Mouse (Mus musculus) embryo, embryonic 11.5 days (tissue): ENCODE measurements around the gene Zbtb20.
A peak's percentile ranks its signal among the peaks of the same experiment; 100 is the strongest.

Source experiments
- DNase-seq: peaks from one replicate; pipeline ENCODE4 v3.0.0-alpha.2; 2012; ENCODE audit warnings: low read depth, low spot score

Gene Zbtb20

DNA sequence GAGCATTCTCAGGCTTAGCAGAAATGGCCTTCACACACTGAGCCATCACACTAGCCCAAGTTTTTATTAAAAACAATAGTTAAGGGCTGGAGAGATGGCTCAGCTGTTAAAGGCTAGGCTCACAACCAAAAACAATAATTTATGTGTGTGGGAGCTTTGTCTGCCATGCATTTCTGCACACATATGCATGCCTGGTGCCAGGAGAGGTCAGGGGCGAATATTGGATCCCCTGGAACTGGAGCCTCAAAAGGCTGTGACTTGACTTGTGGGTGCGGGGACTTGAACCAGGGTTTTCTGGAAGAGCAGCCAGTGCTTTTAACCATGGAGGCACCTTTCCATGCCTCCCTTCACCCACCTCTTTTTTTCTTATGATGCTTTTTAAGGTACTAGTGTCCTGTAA lies 685.6 kb downstream of the Zbtb20 start:
- no peak for DNase-seq

GRCm38 (mm10) chr16:43561956-43562355 lies 686.3 kb downstream of the Zbtb20 start:
- DNase-seq: no peak

- DNase-seq: no peak
Observed at GRCm38 (mm10) chr16:43565872-43566271, 690.2 kb downstream of the Zbtb20 start.

GRCm38 (mm10) chr16:43566511-43566910 lies 690.8 kb downstream of the Zbtb20 start:
- DNase-seq: no peak

GRCm38 (mm10) chr16:43571376-43572081 lies 695.8 kb downstream of the Zbtb20 start:
- DNase-seq: no peak

DNA sequence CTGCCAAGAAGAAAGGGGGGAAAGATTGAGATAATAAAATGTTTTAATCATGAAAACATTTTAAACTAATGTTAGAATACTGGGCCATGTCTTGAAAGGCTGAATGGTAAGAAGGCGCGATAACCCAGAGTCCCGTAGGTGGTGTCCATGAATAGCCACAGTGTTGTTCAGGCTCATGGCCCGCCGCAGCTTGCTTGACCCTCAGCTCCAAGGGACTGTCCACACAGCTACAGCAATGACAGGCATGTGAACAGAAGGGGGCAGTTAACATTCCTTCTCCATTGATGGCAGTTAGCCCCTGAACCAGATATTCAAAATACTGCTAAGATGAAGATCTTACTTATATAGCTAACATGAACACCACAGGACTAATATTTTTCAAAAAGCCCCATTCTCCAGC lies 696.5 kb downstream of the Zbtb20 start:
- DNase-seq: no peak

DNA sequence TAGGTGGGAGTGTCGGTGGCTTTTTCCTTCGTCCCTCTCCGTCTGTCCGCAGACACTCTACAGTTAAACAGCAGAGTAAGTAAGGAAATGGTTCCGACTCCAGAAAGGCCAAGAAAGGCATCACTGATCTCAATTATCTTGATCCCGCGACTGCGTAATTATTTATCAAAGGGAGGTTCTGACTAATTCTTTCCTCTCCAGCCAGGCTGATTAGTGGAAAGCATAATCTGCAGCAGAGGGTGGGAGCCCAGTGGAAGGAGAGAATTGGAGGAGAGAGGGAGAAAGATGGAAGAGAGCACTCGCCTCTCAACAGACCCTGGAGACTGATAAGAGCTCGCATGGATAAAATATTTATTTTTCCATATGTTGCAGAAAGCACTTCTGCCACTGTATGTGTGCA lies 697.1 kb downstream of the Zbtb20 start:
- no peak for DNase-seq

DNA sequence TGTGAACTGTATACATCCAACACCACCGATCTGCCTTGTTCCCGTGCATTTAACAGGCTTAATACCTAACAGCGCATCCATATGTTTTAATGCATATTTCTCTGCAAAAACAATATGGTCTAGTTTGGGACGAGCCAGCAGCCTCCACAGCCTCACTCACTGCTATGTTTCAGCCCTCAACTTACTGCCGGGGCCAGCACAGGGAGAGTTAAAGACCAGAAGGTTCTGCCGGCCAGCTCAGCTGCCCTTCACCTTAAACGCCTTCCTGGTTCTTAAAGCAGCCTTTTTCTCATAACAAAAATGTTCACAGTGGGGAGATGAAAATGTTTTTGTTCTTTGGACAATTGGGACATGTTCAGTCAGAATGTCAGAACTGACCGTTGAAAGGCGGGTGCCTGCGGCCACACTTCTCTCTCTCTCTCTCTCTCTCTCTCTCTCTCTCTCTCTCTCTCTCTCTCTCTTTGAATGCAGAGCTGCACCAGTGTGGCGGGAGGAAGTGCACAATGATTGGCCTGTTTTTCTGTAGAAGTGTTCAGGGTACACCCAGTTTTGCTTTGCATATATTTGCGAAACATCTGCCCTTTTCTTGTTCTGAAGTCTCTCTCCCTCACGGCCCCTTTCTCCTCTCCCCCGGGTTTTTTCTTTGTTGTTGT lies 697.6 kb downstream of the Zbtb20 start:
- DNase-seq: no peak

- DNase-seq: peak; percentile 59
Observed at GRCm38 (mm10) chr16:43574006-43574764, 698.5 kb downstream of the Zbtb20 start.

- DNase-seq: no peak
Observed at GRCm38 (mm10) chr16:43575066-43575465, 699.4 kb downstream of the Zbtb20 start.

- no peak for DNase-seq
Observed at GRCm38 (mm10) chr16:43575507-43575906, 699.8 kb downstream of the Zbtb20 start.

DNA sequence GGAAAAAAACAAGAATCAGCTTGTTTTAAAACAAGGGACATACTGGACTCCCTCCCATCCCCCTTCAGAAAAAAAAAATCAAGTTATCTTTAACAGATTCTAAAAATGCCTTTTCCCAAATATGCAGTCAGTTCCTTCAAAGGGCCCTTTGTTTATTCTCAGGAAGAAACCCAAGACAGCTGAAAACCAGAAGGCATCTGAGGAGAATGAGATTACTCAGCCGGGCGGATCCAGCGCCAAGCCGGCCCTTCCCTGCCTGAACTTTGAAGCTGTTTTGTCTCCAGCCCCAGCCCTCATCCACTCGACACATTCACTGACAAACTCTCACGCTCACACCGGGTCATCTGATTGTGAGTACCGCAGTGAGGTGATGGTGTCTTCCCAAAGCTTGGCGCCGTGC lies 701.7 kb downstream of the Zbtb20 start:
- DNase-seq: no peak

DNA sequence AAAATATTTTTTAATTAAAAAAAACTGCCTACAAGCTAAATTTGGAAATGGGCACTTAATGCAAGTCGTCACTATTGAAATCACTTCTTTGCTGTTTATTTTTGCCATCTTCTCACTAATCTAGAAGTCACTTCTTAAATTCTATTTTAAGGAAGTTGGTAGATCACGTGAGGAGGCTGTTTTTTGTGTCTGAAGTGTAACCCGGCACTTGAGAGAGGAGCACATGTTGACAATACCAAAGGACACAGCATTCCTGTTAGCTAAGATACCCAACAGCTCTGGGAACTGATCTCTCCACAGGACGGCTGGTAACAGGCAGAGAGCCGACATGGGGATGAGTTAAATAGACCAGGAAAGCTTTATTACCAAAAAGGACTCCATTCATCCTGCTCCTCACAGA lies 702.7 kb downstream of the Zbtb20 start:
- no peak for DNase-seq

DNA sequence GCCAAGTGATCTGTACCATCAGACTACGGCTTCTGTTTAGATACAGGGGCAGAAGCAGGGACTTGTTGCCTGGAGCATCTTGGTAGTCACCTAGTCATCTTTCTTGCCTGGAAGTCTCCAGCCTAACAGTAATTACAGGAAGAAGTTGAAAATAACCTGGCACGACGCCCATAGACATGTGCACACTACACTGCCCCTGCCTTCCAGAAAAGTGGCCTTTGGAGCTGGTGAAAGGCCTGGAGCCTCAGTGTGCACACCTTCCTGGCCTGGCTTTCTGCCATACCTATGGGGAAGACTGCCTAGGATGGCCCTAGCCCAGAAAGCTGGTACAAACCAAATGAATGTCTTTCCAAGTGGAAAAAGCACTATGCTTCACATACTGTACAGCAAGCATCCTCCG lies 703.4 kb downstream of the Zbtb20 start:
- no peak for DNase-seq

DNA sequence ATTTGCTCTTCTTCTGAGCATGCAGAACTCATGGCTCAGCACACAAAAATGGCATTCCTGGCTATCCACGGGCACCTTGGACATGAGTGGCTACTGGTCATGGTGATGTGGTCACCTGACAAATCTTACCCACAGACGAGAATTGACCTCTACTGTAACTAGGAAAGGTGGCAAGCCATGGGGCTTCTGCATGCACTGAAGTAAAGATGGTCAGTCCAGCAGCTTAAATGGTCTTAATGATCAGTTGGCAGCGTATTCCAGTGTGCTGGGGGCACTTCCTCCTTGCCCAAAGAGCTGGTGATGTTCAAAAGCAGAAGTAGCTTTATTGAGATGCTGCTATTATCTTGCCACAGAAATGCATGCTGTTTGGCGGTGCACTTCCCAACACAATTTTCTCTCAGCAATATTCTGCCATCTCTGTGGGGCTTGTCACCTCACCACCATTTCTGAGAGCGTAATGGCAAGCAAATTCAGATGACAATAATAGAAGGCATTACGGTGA lies 704.7 kb downstream of the Zbtb20 start:
- DNase-seq: no peak

GRCm38 (mm10) chr16:43581551-43581950 lies 705.9 kb downstream of the Zbtb20 start:
- no peak for DNase-seq

GRCm38 (mm10) chr16:43586859-43587429 lies 711.3 kb downstream of the Zbtb20 start:
- DNase-seq: no peak

DNA sequence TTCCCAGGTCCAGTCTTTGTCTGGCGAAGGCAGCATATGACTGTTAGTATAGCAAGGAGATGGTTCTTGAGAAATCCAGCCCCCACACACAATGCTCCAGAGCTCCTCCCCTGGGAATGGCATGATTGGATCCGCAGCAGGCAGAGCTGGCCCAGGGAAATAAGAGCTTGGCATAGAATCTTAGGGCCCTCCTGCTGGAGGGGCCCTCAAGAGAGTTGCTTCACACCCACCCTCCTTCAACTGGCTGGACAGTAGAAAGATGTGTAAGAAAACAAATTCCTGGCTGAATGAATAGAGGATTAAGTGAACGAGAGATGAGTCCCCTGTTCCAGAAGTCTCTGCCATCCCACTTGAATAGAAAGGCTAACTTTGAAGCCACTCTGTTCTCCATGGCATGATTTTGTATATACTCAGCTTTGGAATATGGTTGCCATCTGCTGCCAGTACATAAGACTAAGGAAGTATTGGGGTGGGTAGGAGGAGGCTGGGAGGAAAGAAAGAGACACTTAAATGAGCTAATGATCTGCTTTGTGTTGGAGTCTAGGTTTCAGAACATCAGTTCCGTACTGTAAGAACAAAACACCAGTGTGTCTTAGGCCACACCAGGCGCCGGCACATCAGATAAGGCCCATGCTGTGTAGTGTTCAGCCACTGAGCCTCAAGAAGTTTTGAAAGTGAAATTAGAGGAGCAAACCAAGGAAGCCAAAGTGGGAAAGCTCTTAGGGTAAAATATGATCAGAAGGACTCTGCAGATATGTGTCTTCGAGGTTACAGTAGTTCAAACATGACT lies 715.2 kb downstream of the Zbtb20 start:
- no peak for DNase-seq

GRCm38 (mm10) chr16:43592062-43592461 lies 716.4 kb downstream of the Zbtb20 start:
- no peak for DNase-seq

GRCm38 (mm10) chr16:43592801-43593200 lies 717.1 kb downstream of the Zbtb20 start:
- no peak for DNase-seq

GRCm38 (mm10) chr16:43597375-43598060 lies 721.8 kb downstream of the Zbtb20 start:
- no peak for DNase-seq
